Mouse (Mus musculus): ENCODE data around the gene Gm12216.
"Not testable (repeated sequence)": the region's sequence is repeated elsewhere in the genome, so short reads cannot be mapped to it uniquely, and the experiment has no call there.

The Gm12216 gene

DNA sequence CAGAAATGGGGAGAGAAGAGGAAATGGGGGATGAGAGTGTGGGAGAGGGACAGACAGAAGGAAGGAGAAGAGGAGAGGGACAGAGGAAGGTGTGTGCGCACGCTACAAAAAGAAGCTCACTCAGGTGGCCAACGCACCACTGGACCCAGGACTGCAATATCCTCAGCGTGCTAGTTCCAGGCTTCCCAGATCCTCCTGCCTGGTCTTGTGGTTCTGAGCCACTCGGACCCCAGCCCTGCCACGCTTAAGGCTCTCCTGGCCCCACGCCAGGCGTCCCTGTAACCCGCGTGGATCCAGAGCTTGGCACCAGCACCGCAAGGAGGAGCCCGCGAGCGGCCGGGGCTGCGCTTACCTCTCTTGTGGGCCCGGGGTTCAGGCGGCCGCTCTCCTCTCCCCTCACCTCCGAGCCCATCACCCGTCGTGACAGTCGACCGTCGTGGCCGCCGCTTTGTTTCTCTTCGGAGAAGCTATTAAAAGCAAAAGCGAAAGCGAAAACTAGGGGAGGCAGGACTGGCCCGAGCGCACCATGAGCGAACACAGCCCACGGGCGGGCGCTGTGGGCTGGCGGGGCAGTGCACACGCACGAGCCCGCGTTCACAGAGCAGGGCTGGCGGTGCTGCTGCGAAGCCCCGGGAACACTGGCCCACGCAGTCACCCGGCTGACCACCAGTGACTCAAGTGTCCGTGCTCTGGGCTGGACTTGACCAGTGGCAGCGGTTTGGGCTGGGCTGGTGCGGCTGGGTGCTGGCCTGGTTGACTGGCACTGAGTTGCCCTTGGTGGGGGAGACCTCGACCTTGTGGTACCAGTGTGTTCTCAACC, at the start of gene Gm12216:
Gene Gm12216, minus strand, starts transcription at position 496 of the 820 bp plus-strand sequence.
- DNase-seq (ENCODE audit: low spot score) = not testable (repeated sequence)

DNA sequence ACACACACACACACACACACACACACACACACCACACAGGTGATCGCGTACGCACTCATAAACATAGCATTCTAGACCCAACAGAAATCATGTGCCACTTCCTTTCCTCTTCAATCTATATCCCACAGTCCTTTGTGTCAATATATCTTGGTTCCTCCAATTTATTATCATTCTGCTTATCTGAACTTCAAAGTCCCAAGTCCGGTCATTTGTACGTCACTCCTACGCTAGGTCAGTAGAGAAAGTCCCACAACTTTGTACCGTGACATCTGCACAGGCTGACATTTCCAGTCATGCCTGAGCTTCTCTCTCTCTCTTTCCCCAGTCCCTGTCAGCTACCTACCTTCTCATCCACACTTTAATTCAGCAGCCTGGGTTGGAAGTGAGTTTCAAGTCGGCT, 49.6 kb upstream of the Gm12216 start:
- DNase-seq (ENCODE audit: low spot score) = no peak

DNA sequence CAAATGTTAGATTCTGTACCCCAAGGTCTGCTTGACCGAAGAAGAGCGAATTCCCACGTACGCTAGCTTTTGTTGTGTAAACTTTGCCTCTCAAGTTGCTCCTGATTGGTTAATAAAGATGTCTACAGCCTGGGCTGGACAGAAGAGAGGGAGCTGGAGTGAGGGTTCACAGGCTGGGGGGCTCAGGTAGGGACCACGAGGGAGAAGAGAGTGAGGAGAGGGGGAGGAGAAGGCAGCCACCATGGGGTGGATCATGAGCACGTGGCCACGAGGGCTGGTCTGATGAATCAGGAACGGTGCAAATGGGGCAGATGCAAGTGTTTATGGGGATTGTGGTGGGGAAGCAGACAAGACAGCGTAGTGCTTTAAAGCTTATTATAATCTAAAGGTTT, 45.5 kb upstream of the Gm12216 start:
- no peak for DNase-seq (ENCODE audit: low spot score)

DNA sequence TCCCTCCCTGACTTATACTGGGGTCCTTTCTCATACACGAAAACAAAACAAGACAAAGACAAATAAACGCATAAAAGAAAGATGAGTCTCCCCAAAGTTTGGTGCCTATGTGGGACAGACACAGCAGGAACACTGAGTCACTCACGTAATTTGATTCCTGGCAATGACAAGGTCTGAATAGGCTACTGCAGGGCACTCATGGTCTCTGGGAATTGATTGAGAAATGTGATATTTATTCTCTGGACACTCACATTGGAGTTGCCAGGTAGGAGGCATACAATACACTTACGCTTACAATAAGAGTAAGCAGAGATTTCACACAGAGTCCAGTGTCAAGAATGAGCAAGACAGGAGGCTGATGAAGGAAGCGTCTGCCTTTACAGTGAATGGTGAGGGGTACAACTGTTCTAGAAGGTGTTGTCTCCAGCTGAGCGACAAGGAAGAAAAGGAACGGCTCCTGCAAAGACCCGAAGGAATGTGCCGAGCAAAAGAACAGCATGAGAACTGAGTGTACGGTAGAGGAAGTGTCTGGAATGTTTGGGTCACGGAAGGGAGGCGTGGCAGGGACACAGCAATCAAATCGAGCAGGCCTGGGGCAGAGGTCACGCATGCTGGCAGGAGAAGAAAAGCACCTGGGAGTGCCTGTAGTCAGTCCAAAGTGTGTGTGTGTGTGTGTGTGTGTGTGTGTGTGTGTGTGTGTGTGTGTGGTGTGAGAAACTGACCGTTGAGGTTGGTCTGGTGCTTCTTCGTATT, 44.9 kb upstream of the Gm12216 start:
- peak; percentile 82 for DNase-seq (ENCODE audit: low spot score)

DNA sequence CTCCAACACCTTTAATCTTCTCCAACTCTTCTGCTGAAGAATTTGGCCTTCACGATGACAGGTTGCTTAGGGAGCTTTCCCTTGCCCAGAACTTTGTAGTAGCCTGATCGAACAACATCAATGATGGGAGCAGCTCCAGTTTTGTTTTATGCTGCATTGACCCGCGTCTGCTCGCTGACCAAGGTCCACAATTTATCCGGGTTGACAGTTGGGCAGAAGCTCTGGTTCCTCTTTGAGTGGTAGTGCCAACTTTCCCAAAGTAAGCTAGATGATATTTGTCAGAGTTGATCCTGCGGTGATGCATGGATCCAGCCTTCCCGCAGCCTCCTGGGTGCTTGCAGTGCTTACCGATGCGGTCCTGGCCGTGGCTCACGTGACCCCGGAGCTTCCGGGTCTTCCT, 43.7 kb upstream of the Gm12216 start:
- no peak for DNase-seq (ENCODE audit: low spot score)

DNA sequence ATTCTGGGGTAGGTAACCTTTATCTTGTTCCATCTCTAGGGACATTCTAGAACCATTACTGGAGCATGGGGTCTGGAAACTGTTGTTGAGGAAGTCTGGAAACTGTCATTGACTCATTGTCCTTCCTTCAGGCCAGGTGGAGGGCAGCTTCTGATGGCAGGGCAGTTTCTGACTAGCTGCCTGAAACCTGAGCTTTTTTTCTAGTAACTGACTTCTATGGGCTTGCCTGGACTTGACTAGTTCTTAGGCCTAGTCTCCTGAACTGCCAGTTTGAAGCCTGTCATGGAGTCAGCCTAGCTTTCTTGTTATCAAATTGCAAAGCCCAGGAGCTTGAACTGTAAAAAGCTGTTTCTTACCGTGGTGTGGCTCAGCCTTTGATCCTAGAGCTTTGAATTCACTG, 41.9 kb upstream of the Gm12216 start:
- no peak for DNase-seq (ENCODE audit: low spot score)

DNA sequence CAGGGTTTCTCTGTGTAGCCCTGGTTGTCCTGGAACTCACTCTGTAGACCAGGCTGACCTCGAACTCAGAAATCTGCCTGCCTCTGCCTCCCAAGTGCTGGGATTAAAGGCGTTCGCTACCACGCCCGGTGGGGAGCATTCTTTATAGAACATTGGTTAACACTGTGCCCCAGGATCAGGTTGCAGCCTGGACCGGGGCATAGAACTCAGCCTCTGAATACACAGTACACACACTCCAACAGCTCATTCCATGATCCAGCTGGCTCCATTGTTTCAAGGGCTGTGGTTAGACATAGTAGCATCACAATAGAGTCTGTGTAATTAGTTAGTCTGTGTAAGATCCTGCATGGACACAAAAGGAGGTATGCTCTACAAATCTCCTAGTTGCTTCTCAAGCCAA, 40.9 kb upstream of the Gm12216 start:
- no peak for DNase-seq (ENCODE audit: low spot score)

DNA sequence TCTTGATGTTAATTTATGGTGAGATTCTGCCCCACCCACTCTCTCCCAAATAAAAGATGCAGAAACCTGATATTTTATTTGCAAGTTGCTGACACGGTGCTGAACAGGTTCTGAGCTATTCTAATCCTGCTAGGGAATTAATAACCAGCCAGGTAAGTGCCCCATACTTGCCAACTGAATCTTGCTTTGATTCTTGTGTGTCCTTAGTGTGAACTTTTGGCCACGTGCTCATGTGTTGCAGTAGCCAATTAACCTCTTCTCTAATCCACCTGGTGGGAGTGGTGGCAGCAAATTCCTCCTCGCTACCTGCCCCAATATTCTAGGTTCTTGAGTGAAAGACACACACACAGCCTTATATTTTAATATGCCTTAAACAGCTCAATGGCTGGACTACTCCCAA, 39.9 kb upstream of the Gm12216 start:
- no peak for DNase-seq (ENCODE audit: low spot score)

DNA sequence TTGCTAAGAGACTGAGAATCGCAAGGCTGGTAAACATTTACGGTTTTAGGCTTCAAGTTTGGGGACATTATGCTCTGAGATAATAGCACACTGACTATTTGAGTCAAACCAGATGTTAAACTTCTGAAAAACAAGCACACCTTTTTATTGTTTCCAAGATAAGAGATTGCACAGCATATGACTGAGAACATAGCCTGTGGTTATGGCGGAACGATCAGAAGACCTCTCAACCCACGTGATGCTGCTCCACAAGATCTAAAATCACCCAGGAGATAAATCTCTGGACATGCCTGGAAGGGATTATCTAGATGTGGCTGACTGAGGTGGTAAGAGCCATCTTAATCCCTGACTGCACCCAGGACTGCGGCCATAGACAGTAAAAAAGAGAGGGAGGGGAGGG, 37.9 kb upstream of the Gm12216 start:
- DNase-seq (ENCODE audit: low spot score) = no peak

DNA sequence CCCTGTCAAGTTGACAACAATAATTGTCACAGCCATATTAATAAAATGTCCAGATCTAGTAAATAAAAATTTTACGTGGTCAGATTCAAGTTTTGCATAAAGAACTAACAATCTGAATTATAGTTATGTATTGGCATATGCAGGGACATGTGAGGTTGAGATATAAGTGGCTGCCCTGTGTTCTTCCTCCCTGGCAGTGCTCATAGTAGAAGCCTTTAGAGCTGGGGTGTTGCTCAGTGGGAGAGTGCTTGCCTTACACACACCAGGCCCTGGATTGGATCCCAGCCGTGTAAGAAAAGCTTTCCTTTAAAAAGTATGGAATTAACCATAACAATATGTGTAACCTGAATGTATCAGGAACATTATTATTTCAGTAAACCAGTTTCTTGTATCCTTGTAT, 34.4 kb upstream of the Gm12216 start:
- no peak for DNase-seq (ENCODE audit: low spot score)

DNA sequence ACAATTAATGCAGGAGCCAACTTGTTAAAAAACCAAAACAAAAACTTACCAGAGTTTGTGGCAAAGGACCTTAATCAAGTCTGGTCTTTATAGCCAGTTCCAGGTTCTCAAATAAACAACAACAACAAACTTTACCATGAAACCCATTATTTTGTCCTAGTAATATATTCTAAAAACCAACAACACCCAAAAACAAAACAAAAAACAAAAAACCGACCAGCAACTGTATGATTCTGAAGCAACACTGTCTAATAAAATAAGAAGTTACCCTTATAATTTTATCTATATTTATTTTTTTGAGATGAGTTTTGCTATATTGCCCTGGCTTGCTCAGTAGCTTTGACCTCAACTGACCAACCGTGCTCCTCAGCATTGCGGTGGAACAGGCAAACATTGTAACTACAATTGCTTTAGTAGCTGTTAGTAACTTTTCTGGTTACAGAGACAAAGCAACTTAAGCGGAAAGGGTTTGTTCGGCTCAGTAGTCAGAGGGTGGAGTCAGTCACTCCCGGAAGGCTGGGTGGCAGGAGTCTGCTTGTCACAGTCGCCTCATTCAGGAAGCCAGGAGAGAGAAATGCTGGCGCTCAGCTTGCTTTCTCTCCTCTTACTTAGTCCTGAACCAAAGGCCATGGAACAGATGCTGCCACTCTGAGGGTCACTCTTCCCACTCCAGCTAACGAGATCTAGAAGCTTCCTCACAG, 33.8 kb upstream of the Gm12216 start:
- peak; percentile 39 for DNase-seq (ENCODE audit: low spot score)

DNA sequence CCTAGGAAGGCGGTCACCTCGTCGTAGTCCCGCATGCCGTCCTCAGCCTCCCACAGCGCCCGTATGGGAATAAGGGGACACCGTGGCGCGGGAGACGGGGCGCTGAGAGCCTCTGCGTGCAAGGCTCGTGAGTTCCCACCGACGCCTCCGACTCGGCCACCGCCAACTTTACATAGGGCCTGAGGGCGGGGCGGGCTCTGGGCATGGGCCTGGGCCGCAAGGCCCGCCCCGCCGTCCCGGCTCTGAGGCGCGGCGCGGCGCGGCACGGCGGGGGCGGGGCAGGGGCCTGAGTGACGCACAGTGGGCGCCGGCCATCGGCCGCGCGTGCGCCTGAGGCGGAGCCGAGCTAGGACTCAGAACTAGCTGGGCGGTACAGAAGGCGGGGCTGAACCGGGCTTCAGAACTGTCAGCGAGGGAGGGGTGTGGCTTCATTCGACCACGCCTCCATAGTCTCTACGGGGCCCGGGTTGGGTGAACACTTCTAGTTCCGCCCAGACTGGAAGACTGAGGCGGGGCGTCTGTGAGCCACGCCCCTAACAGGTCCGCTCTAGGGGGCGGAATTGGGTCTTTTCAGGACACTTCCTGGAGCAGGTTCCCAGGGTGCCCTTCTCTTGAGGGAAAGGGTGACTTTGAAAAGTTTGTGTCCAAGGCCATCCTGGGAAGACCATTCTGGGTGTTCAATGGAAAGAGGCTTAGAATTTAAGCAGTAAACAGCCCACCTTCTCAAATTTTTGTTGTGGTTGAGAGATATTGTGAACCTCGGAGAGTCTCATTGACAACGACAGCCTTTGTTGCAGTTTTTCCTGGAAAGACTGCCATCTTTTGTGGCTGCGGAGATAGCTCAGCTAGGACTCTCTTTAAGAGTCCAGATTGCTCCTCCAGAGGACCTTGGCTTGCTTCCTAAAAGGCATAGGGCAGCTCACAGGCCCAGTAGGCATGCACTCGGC, 32.7 kb upstream of the Gm12216 start, which contains the start of gene Slc22a5:
Gene Slc22a5, minus strand, starts transcription at position 156 of the 947 bp plus-strand sequence.
- DNase-seq (ENCODE audit: low spot score) = peak; percentile 99

DNA sequence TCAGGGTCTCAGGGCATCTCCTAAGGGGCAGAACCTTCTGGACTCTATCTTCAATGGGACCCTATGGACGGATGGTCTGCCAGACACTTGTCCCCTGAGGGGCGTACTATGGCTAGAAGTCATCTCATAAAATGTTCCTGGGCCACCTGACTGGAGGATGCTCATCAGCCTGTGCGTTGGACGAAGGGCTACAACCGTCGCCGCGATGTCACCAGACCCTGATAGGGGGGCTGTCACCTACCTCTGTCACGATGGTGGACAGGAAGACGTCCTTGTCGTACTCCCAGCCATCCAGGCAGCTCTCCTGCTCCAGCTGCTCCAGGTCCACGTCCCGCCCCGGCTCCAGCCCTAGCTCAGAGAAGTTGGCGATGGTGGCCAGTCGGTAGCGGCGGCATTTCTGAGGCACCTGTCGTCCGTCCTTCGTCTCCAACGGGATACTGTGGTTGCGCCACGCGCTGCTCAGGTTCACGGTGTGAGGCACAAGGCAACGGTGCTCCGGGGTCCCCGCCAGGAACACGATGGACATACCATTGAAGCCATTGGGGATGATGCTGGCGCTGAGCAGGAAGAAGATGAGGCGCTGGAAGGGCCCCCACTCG, 31.9 kb upstream of the Gm12216 start:
- DNase-seq (ENCODE audit: low spot score) = no peak

DNA sequence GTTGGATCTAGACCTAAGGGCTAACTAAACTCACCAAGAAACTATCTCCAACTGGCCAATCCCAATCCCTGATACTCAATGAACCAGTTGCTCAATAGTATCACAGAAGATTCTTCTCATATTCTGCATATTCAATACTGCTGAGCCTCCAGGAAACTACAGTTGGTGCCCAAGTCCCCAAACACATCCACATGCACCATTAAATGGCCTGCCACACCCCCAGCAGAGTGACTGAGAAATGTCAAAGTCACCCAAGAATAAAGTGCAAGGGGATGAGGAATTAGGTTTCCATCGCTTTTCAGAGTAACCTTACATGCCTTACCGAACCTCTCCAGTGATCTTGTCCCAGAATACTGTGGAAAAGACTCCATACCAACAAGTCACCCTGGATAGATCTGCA, 31.2 kb upstream of the Gm12216 start:
- DNase-seq (ENCODE audit: low spot score) = no peak

DNA sequence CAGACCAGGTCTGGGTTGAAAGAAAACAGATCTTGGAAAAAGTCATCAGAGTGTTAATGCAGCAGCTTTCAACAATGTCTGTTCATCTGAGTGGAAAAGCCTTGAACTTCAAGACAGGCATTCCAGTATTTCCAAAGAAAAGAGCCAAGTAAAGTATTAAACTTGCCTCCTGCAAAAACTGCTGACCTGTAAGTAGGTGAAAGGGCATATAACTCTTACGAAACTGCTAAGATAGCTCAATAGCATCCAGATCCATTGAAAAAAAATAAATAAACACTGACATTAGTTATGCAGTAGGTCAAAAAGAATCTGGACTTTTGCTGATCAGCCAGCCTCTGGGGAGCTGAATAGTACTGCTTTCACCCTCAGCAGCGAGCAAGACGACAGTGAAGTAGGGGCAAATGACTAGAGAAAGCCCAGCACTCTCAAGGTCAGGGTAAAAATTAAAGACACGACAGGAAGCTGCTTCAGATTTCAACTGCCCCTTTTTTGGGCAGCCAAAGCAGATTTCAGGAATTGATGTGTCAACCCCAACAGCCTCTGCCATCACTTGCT, 30.1 kb upstream of the Gm12216 start:
- peak; percentile 51 for DNase-seq (ENCODE audit: low spot score)

DNA sequence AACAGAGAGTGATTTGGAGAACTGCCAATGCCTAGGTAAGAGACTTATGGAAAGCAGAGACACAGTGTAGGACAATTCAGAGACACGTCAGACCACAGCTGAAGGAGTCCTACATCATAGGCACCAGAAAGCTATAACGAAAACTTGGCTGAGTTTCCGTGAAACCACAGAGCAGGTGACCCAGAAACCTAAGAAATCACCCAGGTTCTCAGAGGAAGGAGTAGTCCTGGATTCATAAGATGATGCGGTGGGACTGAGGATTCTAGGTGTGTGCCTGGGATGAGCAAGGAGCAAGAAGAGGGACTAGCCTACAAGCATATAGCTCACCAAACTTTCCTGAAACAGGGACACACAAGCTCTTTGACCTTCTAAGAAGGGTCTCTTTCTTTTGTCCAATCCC, 29.2 kb upstream of the Gm12216 start:
- no peak for DNase-seq (ENCODE audit: low spot score)

DNA sequence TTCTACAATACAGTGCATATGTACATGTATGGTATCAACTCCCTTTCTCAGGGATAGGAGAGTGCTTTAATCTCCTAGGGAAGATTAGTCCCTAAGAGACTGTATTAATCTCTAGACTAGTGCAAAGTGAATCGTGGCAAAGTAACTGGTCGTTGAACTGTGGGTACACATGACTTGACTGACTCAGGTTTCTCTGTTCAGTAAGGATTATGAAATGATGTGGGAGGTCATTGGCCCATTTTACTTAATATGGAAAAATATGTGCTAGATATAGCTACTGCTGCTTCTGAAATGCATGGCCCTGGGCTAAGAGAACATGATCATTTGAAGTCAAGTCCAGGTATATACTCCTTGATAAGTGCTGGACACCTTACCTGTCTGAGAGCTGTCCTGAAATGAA, 24.2 kb upstream of the Gm12216 start:
- no peak for DNase-seq (ENCODE audit: low spot score)

DNA sequence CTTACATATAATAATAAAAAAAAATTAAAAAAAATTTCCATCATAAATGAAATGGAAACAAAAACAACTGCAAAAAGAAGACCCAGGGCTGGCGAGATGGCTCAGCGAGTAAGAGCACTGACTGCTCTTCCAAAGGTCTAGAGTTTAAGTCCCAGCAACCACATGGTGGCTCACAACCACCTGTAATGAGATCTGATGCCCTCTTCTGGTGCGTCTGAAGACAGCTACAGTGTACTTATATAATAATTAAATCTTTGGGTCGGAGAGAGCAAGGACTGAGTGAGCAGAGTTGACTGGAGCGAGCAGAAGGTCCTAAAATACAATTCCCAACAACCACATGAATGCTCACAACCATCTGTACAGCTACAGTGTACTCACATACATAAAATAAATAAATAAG, 19.0 kb upstream of the Gm12216 start:
- not testable (repeated sequence) for DNase-seq (ENCODE audit: low spot score)

DNA sequence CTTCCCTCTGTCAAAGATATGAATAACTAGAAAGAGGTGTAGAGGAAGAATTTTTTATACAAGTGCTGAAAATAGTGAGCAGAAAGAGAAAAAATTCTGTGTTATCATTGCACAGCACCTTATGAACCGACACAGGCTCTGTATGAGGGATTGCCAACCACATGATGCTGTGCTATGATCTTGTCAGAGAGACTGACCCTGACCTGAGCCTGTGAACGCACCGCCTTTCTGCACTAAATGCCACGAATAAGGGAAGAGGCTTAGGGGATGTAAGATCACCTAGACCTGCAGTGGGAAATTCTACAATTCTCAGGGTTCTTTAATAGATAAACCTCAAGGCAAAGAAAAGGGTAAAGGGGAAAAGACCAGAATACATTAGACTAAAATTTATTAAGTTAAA, 17.4 kb upstream of the Gm12216 start:
- DNase-seq (ENCODE audit: low spot score) = no peak

DNA sequence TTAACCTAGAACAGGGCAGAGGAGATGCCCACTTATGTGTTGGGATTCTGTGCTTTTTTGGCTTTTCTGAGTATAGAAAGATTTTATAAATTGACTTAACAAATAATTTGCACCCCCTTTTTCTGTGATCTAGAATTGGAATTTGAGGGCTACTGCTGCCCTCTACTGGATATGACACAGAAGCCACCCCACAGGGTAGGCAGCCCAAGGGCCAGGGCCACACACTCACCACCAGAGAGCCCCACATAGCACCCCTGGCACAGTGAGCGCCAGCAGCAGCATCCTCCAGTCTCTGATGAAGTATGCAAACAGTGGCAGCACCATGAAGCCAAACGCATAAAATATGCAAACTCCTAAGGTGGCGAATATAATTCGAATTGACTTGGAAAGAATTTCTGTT, 15.7 kb upstream of the Gm12216 start:
- DNase-seq (ENCODE audit: low spot score) = no peak
